Mouse (Mus musculus): ENCODE data around the gene Dpt. TPM values are rescaled to one million over a fixed set of nuclear protein-coding genes. Genes with fewer than 3 reads are reported as not detected.

Dpt gene
- total and polyA plus RNA-seq, 2 experiments from 2014 or later, result 0.40 TPM; not detected in 1

- no peaks in the 10 kb centered on the region for H3K4me1 ChIP-seq (ENCODE audit: insufficient read depth)
Observed at GRCm38 (mm10) chr1:164797746-164798285, 1.4 kb downstream of the Dpt start.

GRCm38 (mm10) chr1:164798471-164798922 is 2.1 kb downstream of the Dpt start:
- TF ChIP-seq CTCF (IDR thresholded peaks at IDR 0.05; ENCODE audit: low read depth), result no peak
- ATAC-seq (no peak), DNase-seq (no peak)
- Histone ChIP-seq H3K36me3 (ENCODE audit: insufficient read depth) (no peaks in the 10 kb centered on the region), H3K4me1 (ENCODE audit: insufficient read depth) (no peaks in the 10 kb centered on the region), H3K4me3 (ENCODE audit: low read depth, low read length) (no peak overlapping the region), H3K9ac (no peak overlapping the region), H3K4me2 (ENCODE audit: low read depth) (no peak overlapping the region), H3K9me3 (ENCODE audit: low read length) (no peaks in the 10 kb centered on the region), H3K27me3 (ENCODE audit: insufficient read depth, low read length) (no peaks in the 10 kb centered on the region), H3K27ac (ENCODE audit: low read depth, low read length) (peak overlapping the region; percentile 59; the same call in 1 of the 2 replicates)
- WGBS, result 77% methylated on average over 1 of the region's 1 CpGs

More at GRCm38 (mm10) chr1:164797746-164798285, 1.4 kb downstream of the Dpt start:
- DNase-seq (no peak), ATAC-seq (no peak)
- no peak for TF ChIP-seq CTCF (IDR thresholded peaks at IDR 0.05; ENCODE audit: low read depth)
- Histone ChIP-seq H3K4me2 (ENCODE audit: low read depth) (no peak overlapping the region), H3K9ac (no peak overlapping the region), H3K4me3 (ENCODE audit: low read depth, low read length) (no peak overlapping the region), H3K9me3 (ENCODE audit: low read length) (no peaks in the 10 kb centered on the region), H3K27ac (ENCODE audit: low read depth, low read length) (no peak overlapping the region), H3K36me3 (ENCODE audit: insufficient read depth) (no peaks in the 10 kb centered on the region), H3K27me3 (ENCODE audit: insufficient read depth, low read length) (no peaks in the 10 kb centered on the region)
- WGBS, result 100% methylated on average over 1 of the region's 1 CpGs

GRCm38 (mm10) chr1:164799161-164799560 is 2.7 kb downstream of the Dpt start:
- Histone ChIP-seq H3K27me3 (ENCODE audit: insufficient read depth, low read length) (no peaks in the 10 kb centered on the region), H3K4me1 (ENCODE audit: insufficient read depth) (no peaks in the 10 kb centered on the region), H3K9ac (no peak overlapping the region), H3K4me3 (ENCODE audit: low read depth, low read length) (no peak overlapping the region), H3K4me2 (ENCODE audit: low read depth) (no peak overlapping the region), H3K36me3 (ENCODE audit: insufficient read depth) (no peaks in the 10 kb centered on the region), H3K27ac (ENCODE audit: low read depth, low read length) (peak overlapping the region; percentile 21; the same call in 1 of the 2 replicates), H3K9me3 (ENCODE audit: low read length) (no peaks in the 10 kb centered on the region)
- no peak for TF ChIP-seq CTCF (IDR thresholded peaks at IDR 0.05; ENCODE audit: low read depth)
- ATAC-seq, result peak; percentile 79
- 16% methylated on average over 3 of the region's 3 CpGs for WGBS
- peak; percentile 54 for DNase-seq

- Histone ChIP-seq H3K36me3 (ENCODE audit: insufficient read depth) (no peaks in the 10 kb centered on the region), H3K4me3 (ENCODE audit: low read depth, low read length) (no peak overlapping the region), H3K9me3 (ENCODE audit: low read length) (no peaks in the 10 kb centered on the region), H3K27me3 (ENCODE audit: insufficient read depth, low read length) (no peaks in the 10 kb centered on the region), H3K9ac (no peak overlapping the region), H3K4me2 (ENCODE audit: low read depth) (no peak overlapping the region), H3K27ac (ENCODE audit: low read depth, low read length) (no peak overlapping the region), H3K4me1 (ENCODE audit: insufficient read depth) (no peaks in the 10 kb centered on the region)
- no peak for ATAC-seq
- no peak for TF ChIP-seq CTCF (IDR thresholded peaks at IDR 0.05; ENCODE audit: low read depth)
- WGBS, result 84% methylated on average over 11 of the region's 11 CpGs
- DNase-seq, result no peak
Observed at GRCm38 (mm10) chr1:164804277-164804676, 7.8 kb downstream of the Dpt start.

GRCm38 (mm10) chr1:164804751-164805435 is 8.4 kb downstream of the Dpt start:
- 77% methylated on average over 10 of the region's 10 CpGs for WGBS
- no peaks in the 10 kb centered on the region for H3K9me3 ChIP-seq (ENCODE audit: low read length)
- no peaks in the 10 kb centered on the region for H3K4me1 ChIP-seq (ENCODE audit: insufficient read depth)
- no peak overlapping the region for H3K4me3 ChIP-seq (ENCODE audit: low read depth, low read length)
- no peaks in the 10 kb centered on the region for H3K27me3 ChIP-seq (ENCODE audit: insufficient read depth, low read length)
- TF ChIP-seq CTCF (IDR thresholded peaks at IDR 0.05; ENCODE audit: low read depth), result no peak
- DNase-seq (no peak), ATAC-seq (peak; percentile 69)
- no peak overlapping the region for H3K9ac ChIP-seq
- no peaks in the 10 kb centered on the region for H3K36me3 ChIP-seq (ENCODE audit: insufficient read depth)
- no peak overlapping the region for H3K27ac ChIP-seq (ENCODE audit: low read depth, low read length)
- H3K4me2 ChIP-seq (ENCODE audit: low read depth), result no peak overlapping the region

GRCm38 (mm10) chr1:164809371-164809770 is 12.9 kb downstream of the Dpt start:
- no peaks in the 10 kb centered on the region for H3K27me3 ChIP-seq (ENCODE audit: insufficient read depth, low read length)
- no peaks in the 10 kb centered on the region for H3K4me1 ChIP-seq (ENCODE audit: insufficient read depth)
- no peak for ATAC-seq
- DNase-seq, result no peak
- no peak overlapping the region for H3K4me2 ChIP-seq (ENCODE audit: low read depth)
- 82% methylated on average over 2 of the region's 2 CpGs for WGBS
- no peak overlapping the region for H3K4me3 ChIP-seq (ENCODE audit: low read depth, low read length)
- no peak for TF ChIP-seq CTCF (IDR thresholded peaks at IDR 0.05; ENCODE audit: low read depth)
- no peaks in the 10 kb centered on the region for H3K9me3 ChIP-seq (ENCODE audit: low read length)
- no peaks in the 10 kb centered on the region for H3K36me3 ChIP-seq (ENCODE audit: insufficient read depth)
- no peak overlapping the region for H3K9ac ChIP-seq
- H3K27ac ChIP-seq (ENCODE audit: low read depth, low read length), result no peak overlapping the region

- Histone ChIP-seq H3K36me3 (ENCODE audit: insufficient read depth) (no peaks in the 10 kb centered on the region), H3K4me2 (ENCODE audit: low read depth) (no peak overlapping the region), H3K27ac (ENCODE audit: low read depth, low read length) (no peak overlapping the region), H3K9me3 (ENCODE audit: low read length) (no peaks in the 10 kb centered on the region), H3K4me3 (ENCODE audit: low read depth, low read length) (no peak overlapping the region), H3K27me3 (ENCODE audit: insufficient read depth, low read length) (no peaks in the 10 kb centered on the region), H3K9ac (no peak overlapping the region), H3K4me1 (ENCODE audit: insufficient read depth) (no peaks in the 10 kb centered on the region)
- no peak for TF ChIP-seq CTCF (IDR thresholded peaks at IDR 0.05; ENCODE audit: low read depth)
- DNase-seq, result peak; percentile 57
- peak; percentile 85 for ATAC-seq
- WGBS, result 57% methylated on average over 3 of the region's 3 CpGs
Observed at GRCm38 (mm10) chr1:164811296-164811695, 14.9 kb downstream of the Dpt start.
